Mouse (Mus musculus) liver, embryonic 11.5 days (tissue): ENCODE data around the gene Tmc7. TPM values are rescaled to one million over a fixed set of nuclear protein-coding genes. Genes with fewer than 3 reads are reported as not detected.

Source experiments
- ATAC-seq: fragments of 200-750 bp; cut with Nextera tagmentation; replicated peaks from 2 replicates; pipeline ENCODE4 v1.8.0; 2017; ENCODE audit warnings: moderate number of reproducible peaks, mild to moderate bottlenecking, moderate TSS enrichment, moderate library complexity; ENCODE audit not compliant: low FRiP score
- DNase-seq: peaks from one replicate; pipeline ENCODE4 v3.0.0-alpha.2; 2017; ENCODE audit warnings: low spot score
- H3K27ac ChIP-seq: fragments of 300-500 bp; sonication (generic); 2 replicates; pipeline ENCODE4 v1.5.1; 2014; ENCODE audit warnings: mild to moderate bottlenecking, low read depth, low read length, control low read depth
- H3K27me3 ChIP-seq: fragments of 300-500 bp; sonication (generic); replicated peaks from 2 replicates; pipeline ENCODE4 v1.6.1; 2014; ENCODE audit warnings: low read length, mixed read lengths; ENCODE audit not compliant: control insufficient read depth, insufficient read depth
- H3K36me3 ChIP-seq: fragments of 300-500 bp; sonication (generic); 2 replicates; pipeline ENCODE4 v1.6.1; 2014; ENCODE audit warnings: mild to moderate bottlenecking, low read length, moderate library complexity, mixed read lengths; ENCODE audit not compliant: control insufficient read depth, insufficient read depth
- H3K4me1 ChIP-seq: fragments of 300-500 bp; sonication (generic); replicated peaks from 2 replicates; pipeline ENCODE4 v1.6.1; 2014; ENCODE audit warnings: low read length, mixed read lengths; ENCODE audit not compliant: control insufficient read depth, insufficient read depth
- H3K4me2 ChIP-seq: fragments of 300-500 bp; sonication (generic); 2 replicates; pipeline ENCODE4 v1.6.1; 2014; ENCODE audit warnings: mild to moderate bottlenecking, control low read depth, moderate library complexity
- H3K4me3 ChIP-seq: fragments of 300-500 bp; sonication (generic); 2 replicates; pipeline ENCODE4 v1.5.1; 2014; ENCODE audit warnings: low read depth, low read length, control low read depth
- H3K9ac ChIP-seq: fragments of 300-500 bp; sonication (generic); 2 replicates; pipeline ENCODE4 v1.6.1; 2014; ENCODE audit warnings: low read depth, low read length, control low read depth
- H3K9me3 ChIP-seq: fragments of 300-500 bp; sonication (generic); 2 replicates; pipeline ENCODE4 v1.6.1; 2016; ENCODE audit warnings: low read length, inconsistent platforms, mixed read lengths; ENCODE audit not compliant: control insufficient read depth
- WGBS: fragments of 180-500 bp; shearing (Covaris S2); extraction: QIAGEN DNeasy Blood & Tissue Kit; methylation state at CpG from one replicate; pipeline ENCODE4 v1.1.7; 2014; 5-methylcytosine and 5-hydroxymethylcytosine counted together
- polyA plus RNA-seq: library from polyadenylated mRNA; unstranded; fragments of >200 nt; fragmentation: Nextera tagmentation; extraction: Ambion mirVana; gene quantifications from 2 replicates; pipeline ENCODE4 v1.2.1, GENCODE M21; 2014

The Tmc7 gene
- polyA plus RNA-seq, 1 experiment from 2014 or later: 0.89 TPM

DNA sequence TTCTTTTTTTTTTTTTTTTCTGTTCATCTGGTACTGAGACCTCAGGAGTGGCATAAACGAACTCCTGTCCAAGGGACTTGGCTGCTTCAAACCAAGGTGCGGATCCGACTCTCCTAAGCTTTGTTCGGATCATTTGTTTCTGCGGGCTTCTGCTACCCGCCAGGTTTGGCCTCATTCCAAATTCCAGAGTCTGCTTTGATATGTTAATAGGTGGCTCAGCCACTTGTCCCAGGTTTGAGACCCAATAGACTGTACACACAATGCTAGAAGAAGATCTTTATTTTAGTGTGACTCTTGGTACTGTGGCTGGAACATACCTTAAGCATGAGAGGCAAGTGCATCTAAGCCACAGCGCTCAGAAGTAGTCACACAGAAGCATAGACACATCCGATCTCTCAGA, 27.4 kb upstream of the Tmc7 start:
- Histone ChIP-seq H3K4me3 (no peak overlapping the region), H3K4me1 (no peaks in the 10 kb centered on the region), H3K36me3 (no peaks in the 10 kb centered on the region), H3K27me3 (no peaks in the 10 kb centered on the region), H3K9me3 (no peaks in the 10 kb centered on the region), H3K9ac (no peak overlapping the region), H3K4me2 (no peak overlapping the region), H3K27ac (no peak overlapping the region)
- DNase-seq (no peak), ATAC-seq (no peak)
- 86% methylated on average over 8 of the region's 8 CpGs for WGBS

DNA sequence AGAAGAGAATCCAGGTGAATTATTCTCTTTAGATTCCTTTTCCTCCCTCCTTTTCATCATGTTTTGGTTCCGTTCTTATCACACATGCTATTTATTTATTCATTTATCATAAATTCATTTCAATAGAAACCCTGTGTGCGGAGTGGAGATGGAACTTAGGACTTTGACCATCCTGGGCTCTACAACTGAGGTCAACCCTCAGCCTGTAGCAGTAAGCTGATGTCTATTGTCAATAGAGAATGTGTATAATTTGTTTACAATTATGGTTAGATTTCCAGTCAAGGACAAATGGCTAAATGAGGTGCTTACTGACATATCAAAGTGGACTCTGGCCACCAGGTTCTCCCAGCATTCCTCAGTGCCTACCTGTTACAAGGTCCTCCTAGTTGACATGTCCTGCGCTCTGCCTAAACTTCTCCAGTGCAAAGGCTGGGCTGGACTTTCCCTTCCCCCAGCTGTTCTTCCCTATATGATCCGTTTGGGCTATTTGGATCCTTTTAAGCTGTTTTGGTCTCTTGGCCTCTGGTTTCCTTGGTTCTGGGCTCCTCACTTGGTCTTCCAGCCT, 26.7 kb upstream of the Tmc7 start:
- Histone ChIP-seq H3K9me3 (no peaks in the 10 kb centered on the region), H3K4me2 (no peak overlapping the region), H3K36me3 (no peaks in the 10 kb centered on the region), H3K27ac (no peak overlapping the region), H3K4me3 (no peak overlapping the region), H3K4me1 (no peaks in the 10 kb centered on the region), H3K9ac (no peak overlapping the region), H3K27me3 (no peaks in the 10 kb centered on the region)
- no peak for ATAC-seq
- DNase-seq: no peak
- WGBS: 81% methylated on average over 4 of the region's 4 CpGs

DNA sequence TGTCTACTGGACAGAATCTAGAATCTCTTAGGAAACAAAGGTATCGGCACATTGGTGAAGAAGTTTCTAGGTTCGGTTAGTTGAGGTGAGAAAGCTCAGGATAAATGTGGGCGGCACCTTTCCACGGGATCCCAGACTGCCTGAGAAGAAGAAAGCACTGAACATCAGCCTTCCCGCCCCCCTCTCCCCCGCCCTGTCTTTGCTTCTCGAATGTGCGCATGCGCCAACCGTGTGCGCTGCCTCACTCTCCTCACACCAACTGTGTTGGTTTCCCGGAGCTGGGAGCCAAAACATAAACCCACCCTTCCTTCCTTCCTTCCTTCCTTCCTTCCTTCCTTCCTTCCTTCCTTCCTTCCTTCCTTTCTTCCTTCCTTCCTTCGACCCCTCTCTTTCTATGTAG, 26.2 kb upstream of the Tmc7 start:
- no peak overlapping the region for H3K4me2 ChIP-seq
- no peaks in the 10 kb centered on the region for H3K36me3 ChIP-seq
- no peak overlapping the region for H3K9ac ChIP-seq
- no peaks in the 10 kb centered on the region for H3K4me1 ChIP-seq
- no peak overlapping the region for H3K4me3 ChIP-seq
- DNase-seq (no peak), ATAC-seq (no peak)
- H3K9me3 ChIP-seq: no peaks in the 10 kb centered on the region
- H3K27ac ChIP-seq: no peak overlapping the region
- H3K27me3 ChIP-seq: no peaks in the 10 kb centered on the region
- 83% methylated on average over 13 of the region's 13 CpGs for WGBS

DNA sequence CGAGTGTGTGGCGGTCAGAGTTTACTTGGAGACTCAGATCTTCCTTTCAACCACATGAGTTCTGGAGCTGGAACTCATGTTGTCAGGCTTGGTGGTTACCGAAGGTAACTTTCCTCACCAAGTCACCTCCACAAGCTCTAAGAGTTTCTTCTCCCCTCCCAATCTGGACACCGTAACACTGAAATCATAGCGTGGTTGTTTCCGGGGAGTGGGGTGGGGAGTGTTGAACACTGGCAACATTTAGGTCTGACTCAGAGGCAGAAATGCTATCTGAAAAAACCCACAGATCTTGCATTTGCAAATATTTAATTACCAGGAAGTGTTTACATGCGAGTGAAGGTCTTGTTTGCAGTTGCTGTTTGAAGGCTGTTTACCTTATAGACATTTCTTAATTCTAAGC, 25.3 kb upstream of the Tmc7 start:
- no peak overlapping the region for H3K27ac ChIP-seq
- WGBS: 85% methylated on average over 7 of the region's 7 CpGs
- no peaks in the 10 kb centered on the region for H3K27me3 ChIP-seq
- no peaks in the 10 kb centered on the region for H3K36me3 ChIP-seq
- no peak for ATAC-seq
- no peak overlapping the region for H3K9ac ChIP-seq
- no peaks in the 10 kb centered on the region for H3K4me1 ChIP-seq
- no peak overlapping the region for H3K4me2 ChIP-seq
- H3K4me3 ChIP-seq: no peak overlapping the region
- DNase-seq: no peak
- H3K9me3 ChIP-seq: no peaks in the 10 kb centered on the region

DNA sequence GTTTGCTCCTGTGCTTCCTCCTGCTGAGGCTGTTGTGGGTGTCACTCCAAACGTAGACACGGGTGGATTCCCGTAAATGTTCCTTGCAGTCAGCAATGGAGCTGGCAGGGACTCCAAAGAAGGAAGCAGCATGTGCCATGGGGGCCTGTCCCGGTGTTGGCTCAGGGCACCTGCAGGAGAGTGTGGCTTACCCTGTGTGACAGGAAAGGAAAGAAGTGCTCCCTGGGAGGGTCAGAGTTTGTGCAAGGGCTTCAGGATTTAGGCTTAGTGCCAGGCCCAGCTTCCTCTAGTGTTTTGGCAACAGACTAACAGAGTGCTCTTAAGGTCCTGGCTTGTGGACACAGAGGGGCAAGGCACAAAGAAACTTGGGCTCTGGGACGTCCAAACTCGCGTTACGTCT, 20.3 kb upstream of the Tmc7 start:
- Histone ChIP-seq H3K27ac (no peak overlapping the region), H3K4me2 (no peak overlapping the region), H3K4me1 (no peaks in the 10 kb centered on the region), H3K36me3 (no peaks in the 10 kb centered on the region), H3K9me3 (no peaks in the 10 kb centered on the region), H3K4me3 (no peak overlapping the region), H3K9ac (no peak overlapping the region), H3K27me3 (no peaks in the 10 kb centered on the region)
- DNase-seq: no peak
- WGBS: 83% methylated on average over 8 of the region's 8 CpGs
- no peak for ATAC-seq

DNA sequence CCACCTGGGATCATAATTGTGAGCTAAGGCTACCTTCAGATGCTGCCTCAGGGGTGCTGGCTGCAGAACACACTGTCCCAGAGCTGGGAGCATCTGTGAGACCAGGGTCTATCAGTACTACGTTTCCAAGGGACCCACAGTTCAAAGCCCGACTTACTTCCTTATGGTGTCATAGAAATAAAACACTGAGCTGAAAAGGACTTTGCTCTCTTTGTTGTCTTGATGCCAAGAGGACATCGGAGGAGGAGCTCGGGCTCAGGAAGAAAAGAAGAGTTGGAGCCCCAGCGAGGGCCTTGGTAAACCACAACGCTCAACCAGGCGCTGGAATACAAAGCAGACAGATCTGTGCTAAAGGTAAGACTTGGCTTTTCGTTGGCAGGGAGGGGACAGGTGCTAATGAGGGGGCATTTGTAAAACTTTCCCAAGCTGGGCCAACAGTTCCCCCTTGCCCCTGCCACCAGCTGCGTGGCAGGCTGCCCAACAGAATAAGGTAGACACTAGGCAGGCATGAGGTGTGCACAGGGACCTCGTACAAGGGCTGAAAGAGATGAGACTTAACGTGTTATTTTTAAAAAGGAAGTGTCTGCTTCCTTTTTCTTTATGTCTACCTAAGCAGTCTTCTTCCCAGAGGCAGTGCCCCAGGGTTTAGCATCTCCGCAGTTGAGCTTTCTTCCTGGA, 15.6 kb upstream of the Tmc7 start:
- 69% methylated on average over 12 of the region's 12 CpGs for WGBS
- no peak overlapping the region for H3K9ac ChIP-seq
- H3K9me3 ChIP-seq: no peaks in the 10 kb centered on the region
- DNase-seq (no peak), ATAC-seq (no peak)
- H3K27me3 ChIP-seq: peaks cover 22% of the 10 kb centered on the region
- H3K4me2 ChIP-seq: no peak overlapping the region
- 0 out of 2 replicates have a peak, but pooled peaks cover 2% of the 10 kb centered on the region for H3K4me1 ChIP-seq
- H3K27ac ChIP-seq: no peak overlapping the region
- H3K4me3 ChIP-seq: no peak overlapping the region
- H3K36me3 ChIP-seq: no peaks in the 10 kb centered on the region

DNA sequence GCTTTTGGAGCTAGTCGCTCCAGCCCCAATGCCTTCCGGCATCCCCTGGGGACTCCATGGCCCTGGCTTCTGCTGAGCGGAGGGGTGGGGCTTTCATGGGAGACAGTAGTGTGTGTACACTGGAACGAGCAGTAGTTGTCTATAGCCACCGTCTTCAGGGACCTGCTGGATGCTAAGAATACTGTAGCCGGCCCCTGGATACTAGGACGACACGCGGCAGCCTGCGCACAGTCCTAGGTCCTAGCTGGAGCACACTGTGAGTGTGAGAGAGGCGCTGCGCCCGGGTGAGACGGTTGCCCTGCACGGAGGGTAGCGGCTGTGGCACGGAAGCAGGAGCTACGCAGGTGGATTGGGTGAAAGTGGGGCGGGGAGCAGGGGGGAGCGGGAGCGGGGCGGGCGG, 12.7 kb upstream of the Tmc7 start, which contains the start of gene Tmc5:
Tmc5 (plus strand) TSS at position 97 of the 400 bp plus-strand sequence.
- H3K36me3 ChIP-seq: no peaks in the 10 kb centered on the region
- peak within 1 kb of the TSS; percentile 56 for H3K4me2 ChIP-seq
- H3K9ac ChIP-seq: no peak within 1 kb of the TSS
- peaks cover 22% of the 10 kb centered on the region for H3K27me3 ChIP-seq
- no peak for ATAC-seq
- 12% methylated on average over 23 of the region's 23 CpGs for WGBS
- H3K4me3 ChIP-seq: peak within 1 kb of the TSS; percentile 28; the same call in 1 of the 2 replicates
- no peaks in the 10 kb centered on the region for H3K9me3 ChIP-seq
- no peak within 1 kb of the TSS for H3K27ac ChIP-seq
- peaks cover 17% of the 10 kb centered on the region for H3K4me1 ChIP-seq
- no peak for DNase-seq

DNA sequence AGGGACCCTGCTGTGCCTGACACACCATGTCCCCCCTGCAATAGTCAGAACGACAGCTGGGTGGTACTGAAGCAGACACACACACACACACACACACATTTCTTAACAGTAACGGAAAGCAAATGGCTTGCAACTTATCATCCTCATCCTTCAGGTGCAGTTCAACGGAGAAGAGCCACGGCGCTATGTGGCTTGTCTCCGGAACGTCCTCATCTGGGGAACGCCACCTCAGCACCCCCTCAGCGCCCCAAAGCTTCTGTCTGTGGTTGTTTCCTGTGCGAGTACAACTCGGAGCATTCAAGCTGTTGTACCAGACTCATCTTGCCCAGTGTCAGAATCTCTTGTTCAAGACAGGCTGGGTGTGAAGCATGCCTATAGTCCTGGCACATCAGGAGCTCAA, 11.7 kb upstream of the Tmc7 start:
- H3K9ac ChIP-seq: no peak overlapping the region
- no peaks in the 10 kb centered on the region for H3K36me3 ChIP-seq
- H3K27me3 ChIP-seq: peaks cover 22% of the 10 kb centered on the region
- no peak for ATAC-seq
- H3K4me1 ChIP-seq: peaks cover 17% of the 10 kb centered on the region
- no peak overlapping the region for H3K4me3 ChIP-seq
- no peak overlapping the region for H3K27ac ChIP-seq
- H3K4me2 ChIP-seq: no peak overlapping the region
- DNase-seq: no peak
- 77% methylated on average over 11 of the region's 11 CpGs for WGBS
- H3K9me3 ChIP-seq: no peaks in the 10 kb centered on the region

DNA sequence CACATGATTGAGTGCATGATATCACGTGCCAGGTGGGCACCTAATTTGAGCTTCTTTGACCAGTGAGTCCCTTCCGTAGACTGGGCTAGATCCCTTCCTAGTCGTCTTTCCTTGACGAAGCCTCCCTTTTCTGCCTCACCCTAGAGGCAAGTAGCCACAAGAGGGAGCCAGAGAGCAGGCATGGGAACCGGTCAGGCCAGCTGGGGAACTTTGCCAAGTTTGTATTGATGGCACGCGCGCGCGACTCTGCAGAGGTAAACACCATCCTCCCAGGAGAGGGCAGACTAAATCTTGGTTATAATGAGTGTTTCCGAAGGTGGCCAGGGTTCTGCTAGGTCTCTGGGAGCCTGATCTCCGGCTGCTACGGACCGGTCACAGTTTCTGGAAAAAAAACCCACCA, 10.7 kb upstream of the Tmc7 start:
- Histone ChIP-seq H3K27me3 (peaks cover 22% of the 10 kb centered on the region), H3K9me3 (no peaks in the 10 kb centered on the region)

More for the DNA sequence above, 10.7 kb upstream of the Tmc7 start:
- Histone ChIP-seq H3K4me2 (peak overlapping the region; percentile 62), H3K4me1 (peaks cover 17% of the 10 kb centered on the region), H3K27ac (no peak overlapping the region), H3K36me3 (no peaks in the 10 kb centered on the region), H3K9ac (no peak overlapping the region; the same call in 1 of the 2 replicates), H3K4me3 (peak overlapping the region; percentile 21; the same call in 1 of the 2 replicates)
- DNase-seq (peak; percentile 85), ATAC-seq (peak; percentile 47)
- WGBS: 3% methylated on average over 14 of the region's 14 CpGs
